Mouse (Mus musculus) layer of hippocampus, adult 9-10 months (tissue): Measurements from ENCODE around the gene Pgm1.
A peak's percentile ranks its signal among the peaks of the same experiment; 100 is the strongest.

Source experiments
- DNase-seq: peaks from one replicate; pipeline ENCODE4 v3.0.0; 2022; ENCODE audit warnings: low spot score

Gene Pgm1

DNA sequence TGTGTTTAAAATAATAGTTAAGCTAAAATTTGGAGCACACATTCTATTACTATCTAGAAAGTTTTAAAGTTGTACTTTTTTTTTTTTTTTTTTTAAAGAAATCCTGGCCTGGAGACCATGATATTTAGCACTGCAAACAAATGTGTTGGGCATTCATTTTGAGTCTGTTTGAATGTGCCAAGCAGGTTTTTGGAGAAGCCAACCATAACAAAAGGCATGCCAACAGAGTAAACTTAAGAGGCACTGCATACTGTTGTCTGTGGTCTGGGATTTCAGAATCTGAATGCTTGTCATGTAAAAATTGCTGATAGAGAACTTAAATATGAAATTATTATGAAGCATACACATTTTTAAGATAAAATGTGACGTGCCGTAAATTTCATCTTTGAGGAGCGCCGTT is 28.0 kb downstream of the Pgm1 start:
- DNase-seq, result no peak

GRCm38 (mm10) chr4:99958084-99958815 is 29.0 kb downstream of the Pgm1 start:
- no peak for DNase-seq

DNA sequence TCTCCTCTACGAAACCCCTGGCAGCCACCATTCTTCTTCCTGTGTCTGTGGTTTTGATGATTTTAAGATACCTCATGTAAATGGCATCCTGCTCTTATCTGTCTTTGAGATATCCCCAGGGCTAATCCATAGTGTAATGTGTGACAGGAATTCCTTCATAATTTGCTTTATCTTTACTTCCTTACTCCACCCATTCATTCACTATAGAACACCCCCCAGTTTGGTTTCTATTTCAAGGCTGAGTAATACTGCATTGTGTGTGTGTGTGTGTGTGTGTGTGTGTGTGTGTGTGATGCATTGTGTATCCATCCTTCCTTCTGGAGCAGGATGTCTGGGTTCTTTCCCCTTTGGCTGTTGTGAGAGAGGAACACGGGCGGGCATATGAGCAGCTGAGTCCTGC is 30.1 kb downstream of the Pgm1 start:
- no peak for DNase-seq

- DNase-seq, result no peak
Observed at GRCm38 (mm10) chr4:99966555-99966954, 37.3 kb downstream of the Pgm1 start.

DNA sequence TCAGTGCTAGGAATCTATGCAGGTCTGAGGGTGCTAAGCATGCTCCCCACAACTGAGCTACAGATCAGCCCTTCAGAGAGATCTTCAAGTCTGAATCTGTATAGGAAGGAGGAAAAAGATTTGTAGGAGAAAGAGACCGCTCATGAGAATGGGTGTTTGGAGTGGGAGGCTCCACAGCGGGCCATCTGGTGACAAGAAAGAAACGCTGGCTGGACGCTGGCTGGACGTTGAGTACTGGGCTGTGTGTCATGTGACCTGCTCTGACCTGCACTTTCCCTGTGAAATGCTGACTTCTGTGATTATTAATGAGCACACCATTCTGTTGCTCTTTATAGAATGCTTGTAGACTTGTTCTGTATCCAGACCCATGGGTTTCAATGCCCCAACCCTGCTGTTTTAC is 40.1 kb downstream of the Pgm1 start:
- DNase-seq, result no peak

DNA sequence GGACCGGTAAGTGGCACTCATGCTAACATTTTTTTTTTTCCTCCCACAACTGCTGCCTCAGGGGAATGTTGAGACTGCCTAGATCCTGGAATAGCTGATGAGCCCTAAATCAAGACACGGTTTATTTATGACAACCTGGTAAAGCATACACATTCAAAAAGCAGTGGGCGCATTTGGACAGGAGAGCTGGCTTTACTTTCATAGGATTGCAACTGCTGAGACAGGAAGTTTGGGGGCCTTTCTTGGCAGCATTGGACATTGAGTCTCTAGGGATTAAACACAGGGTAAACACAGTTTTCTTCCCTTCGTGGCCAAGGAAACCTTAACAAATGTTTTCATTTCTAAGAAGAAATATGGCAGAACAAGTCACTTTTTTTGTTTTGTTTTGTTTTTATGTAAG is 40.9 kb downstream of the Pgm1 start:
- DNase-seq, result no peak

- DNase-seq, result no peak
Observed at GRCm38 (mm10) chr4:99972886-99973285, 43.7 kb downstream of the Pgm1 start.

- no peak for DNase-seq
Observed at GRCm38 (mm10) chr4:99973931-99974330, 44.7 kb downstream of the Pgm1 start.

DNA sequence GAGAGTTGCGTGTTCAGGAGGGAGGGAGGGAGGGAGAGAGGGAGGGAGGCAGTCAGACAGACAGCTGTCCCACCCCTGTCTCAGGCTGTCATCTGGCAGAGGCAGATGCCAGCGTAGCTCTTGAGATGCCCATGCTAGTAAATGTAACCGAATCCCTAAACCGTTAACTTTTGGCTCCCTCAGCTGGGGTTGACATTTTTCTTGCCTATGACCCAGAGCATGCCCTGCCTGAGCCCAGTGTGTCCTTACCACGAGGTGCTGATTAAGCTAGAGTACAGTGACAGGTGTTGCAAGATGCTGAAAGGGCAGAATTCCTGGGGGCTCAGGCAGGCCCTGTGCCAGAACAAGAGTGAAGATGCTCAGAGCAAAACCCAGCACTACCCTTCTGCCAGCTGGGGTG is 45.2 kb downstream of the Pgm1 start:
- no peak for DNase-seq

GRCm38 (mm10) chr4:99979326-99979725 is 50.1 kb downstream of the Pgm1 start:
- DNase-seq, result no peak

- DNase-seq, result no peak
Observed at GRCm38 (mm10) chr4:99981216-99981615, 52.0 kb downstream of the Pgm1 start.

DNA sequence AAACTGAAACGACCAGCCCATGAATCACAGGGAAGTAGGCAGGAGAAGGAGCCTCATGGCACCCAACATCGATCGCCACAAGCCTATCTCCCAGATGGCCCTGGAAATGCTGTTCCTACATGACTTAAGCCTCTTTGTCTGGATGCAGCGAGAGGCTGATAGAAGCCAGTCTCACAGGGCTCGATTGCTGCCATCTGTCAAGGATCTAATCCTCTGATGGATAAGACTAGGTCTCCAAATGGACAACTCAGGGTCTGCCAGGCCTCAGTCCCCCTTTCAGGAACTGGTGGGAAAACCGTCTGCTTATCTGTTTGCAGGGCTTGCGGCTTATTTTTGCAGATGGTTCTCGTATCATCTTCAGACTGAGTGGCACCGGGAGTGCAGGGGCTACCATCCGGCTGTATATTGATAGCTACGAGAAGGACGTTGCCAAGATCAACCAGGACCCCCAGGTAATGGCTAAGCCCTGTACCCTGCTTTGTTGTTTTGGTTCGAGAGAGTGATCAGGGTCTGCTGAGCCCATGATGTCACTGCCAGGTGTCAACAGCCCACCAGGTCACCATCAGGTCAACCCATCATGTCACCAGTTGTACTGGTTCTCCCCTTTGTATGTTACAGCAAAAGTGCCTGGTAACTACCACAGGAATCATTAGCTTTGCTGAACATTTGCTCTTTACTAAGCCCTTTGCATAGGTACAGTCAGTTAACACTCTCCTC is 54.6 kb downstream of the Pgm1 start:
- DNase-seq, result no peak

DNA sequence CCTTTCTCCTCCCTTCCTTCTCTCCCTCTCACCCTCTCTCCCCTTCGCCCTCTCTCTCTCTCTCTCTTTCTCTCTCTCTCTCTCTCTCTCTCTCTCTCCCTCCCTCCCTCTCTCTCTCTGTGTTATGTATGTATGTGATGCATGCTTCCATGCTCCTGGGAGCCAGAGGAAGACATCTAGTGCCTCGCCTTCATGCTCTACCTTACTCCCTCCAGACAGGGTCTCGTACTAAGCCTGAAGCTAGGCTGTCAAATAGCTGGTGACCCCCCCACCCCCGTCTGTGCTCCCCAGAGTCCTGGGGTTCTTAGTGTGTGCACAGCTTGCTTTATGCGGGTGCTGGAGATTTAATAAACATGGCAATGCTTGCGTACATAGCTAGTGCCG is 55.1 kb downstream of the Pgm1 start:
- DNase-seq, result no peak

DNA sequence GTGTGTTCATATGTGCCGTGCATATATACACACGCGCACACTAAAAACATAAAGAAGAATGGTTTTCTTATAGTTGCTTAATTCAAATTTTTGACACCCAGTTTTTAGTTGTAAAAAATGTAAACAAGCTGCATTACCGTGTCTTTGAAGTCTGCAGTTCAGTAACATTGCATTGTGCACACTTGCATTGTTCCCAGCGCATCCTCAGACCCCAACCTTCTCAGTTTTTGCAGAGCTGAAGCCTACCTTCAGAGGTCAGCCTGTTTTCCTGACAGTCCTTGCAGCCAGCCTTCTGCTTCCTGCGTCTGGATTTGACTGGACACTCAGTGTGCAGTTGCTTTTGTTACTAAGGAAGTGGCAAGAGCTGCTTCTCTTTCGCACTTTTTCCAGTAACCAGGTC is 55.9 kb downstream of the Pgm1 start:
- DNase-seq, result no peak

GRCm38 (mm10) chr4:99985631-99986030 is 56.4 kb downstream of the Pgm1 start:
- DNase-seq, result no peak

GRCm38 (mm10) chr4:99986609-99987008 is 57.4 kb downstream of the Pgm1 start:
- DNase-seq, result no peak

DNA sequence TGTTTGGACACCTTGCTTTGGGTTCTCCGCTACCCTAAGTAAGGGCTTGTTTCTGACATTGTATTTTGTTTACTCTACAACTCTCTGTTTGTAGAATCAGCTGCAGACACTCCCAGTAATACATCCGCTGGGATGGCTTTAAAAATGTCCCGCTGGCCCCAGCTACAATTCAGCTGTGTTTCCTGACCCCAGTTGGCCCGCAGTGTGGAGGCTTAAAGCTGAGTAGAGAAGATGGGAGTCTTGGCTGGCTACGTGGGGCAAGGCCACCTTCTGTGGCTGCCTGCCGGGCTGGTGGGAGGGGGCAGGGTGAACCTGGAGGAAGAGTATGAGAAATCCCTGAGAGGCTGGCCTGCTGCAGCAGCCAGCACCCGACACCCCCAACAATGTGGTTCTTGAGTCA is 59.6 kb downstream of the Pgm1 start:
- no peak for DNase-seq

DNA sequence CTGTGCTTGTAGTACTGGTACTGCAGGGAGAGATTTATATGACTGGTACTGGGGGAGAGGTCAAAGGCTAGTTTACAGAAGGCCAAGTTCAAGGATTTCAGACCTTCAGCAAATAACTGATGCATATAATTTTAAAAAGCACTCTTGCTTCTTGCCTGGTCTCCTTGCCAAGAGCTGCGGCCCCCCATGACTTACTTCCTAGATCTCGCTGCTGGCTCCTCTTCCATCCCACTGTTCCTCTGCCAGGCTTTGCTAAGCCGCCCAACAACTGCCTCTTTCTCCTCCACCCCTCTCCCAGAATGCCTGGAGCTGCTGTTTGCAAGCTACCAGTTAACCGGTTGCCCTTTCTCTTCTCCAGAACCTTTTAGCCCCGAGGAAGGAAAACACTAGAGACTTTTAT is 71.8 kb downstream of the Pgm1 start:
- no peak for DNase-seq

DNA sequence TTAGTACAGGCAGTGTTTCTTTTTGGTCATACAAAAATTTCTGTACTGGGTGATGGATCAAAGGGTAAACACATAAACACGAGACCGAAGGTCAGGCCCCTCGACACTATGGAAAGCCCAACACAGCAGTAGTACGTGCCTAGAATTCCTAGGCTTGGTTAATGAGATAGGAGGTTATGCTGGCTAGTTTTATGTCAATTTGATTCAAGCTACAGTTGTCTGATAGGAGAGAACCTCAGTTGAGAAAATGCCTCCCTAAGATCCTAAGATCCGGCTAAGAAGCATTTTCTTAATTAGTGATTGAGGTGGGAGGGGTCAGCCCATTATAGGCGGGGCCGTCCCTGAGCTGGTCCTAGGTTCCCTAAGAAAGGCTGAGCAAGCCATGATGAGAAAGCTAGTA is 72.6 kb downstream of the Pgm1 start:
- no peak for DNase-seq

DNA sequence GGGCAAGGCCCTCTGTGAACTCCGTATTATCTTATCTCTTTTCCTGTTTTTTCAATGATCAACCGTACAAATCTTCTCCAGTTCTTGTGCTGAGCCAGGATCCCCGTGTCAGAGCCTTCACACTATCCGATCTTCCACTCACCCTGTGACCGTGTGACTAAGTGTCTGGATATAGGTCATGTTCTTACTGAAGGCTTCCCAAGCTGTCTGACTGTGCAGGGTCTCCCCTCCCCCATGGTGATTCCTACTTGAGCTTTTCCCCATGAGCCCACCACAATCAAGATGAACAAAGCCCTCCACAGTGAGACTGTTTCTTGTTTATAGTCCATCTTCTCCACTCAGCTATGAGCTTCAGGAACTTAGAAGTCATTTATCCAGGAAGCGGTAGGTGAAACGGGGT is 78.5 kb downstream of the Pgm1 start:
- DNase-seq, result no peak

GRCm38 (mm10) chr4:100008371-100009090 is 79.3 kb downstream of the Pgm1 start:
- DNase-seq, result peak; percentile 27

DNA sequence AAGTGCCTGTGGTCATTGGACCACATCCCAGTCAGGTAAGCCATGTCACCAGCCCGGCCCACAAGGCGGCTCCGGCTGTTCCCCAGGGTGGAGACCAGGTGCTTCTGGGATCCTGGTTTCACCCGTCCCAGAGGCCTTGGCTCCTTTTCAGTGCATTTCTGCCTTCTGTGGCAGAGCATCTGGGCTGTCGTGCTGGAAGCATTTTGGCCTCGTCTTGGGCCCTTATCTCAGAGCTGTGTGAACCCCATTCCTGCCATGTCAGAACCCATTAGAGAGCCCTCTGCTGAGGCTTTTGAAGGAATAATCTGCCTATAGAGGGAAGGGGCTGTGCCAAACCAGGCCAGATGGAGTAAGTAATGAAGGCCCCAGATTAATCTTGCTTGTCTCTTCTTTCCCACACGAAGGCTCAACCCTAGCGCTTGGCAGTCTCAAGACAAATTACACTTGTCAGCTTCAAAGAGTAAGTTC is 80.0 kb downstream of the Pgm1 start:
- no peak for DNase-seq

DNA sequence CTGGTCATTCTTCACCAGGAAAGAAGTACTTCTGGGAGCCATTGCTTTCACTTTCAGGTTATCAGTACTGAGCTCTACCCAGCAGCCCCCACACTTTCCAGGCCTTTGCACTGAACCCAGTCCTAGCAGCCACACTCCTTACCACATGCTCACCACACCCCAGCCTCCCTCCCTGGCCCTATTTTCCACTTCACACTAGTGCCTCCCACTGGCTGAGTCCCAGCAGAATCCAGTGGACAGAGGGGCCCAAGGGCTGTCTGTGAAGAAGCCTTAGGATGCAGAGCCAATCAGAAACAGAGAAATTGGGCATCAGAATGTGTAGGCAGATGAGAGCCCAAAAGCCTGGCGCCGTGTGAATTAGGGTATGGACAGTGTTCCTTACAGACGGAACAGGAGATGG is 81.7 kb downstream of the Pgm1 start:
- DNase-seq, result no peak
